Mouse (Mus musculus) telencephalon, adult 2 months (tissue): ENCODE results near the gene Fcgr1.

Source experiments
- DNase-seq: peaks from one replicate; pipeline ENCODE4 v3.0.0-alpha.2; 2011; ENCODE audit warnings: low read depth, low spot score

Gene Fcgr1

GRCm38 (mm10) chr3:96273591-96274465 lies 19.9 kb downstream of the Fcgr1 start:
- DNase-seq, result no peak

GRCm38 (mm10) chr3:96269511-96270474 lies 24.0 kb downstream of the Fcgr1 start, which contains the start of gene Hist2h2bb:
Gene Hist2h2bb, plus strand, starts transcription at chr3:96269752.
- peak; percentile 99 for DNase-seq

GRCm38 (mm10) chr3:96268776-96269378 lies 24.9 kb downstream of the Fcgr1 start:
- peak; percentile 36 for DNase-seq

- DNase-seq, result peak; percentile 96
Observed at GRCm38 (mm10) chr3:96268051-96268775, 25.6 kb downstream of the Fcgr1 start, which contains the start of gene Hist2h3b. Gene Hist2h3b, plus strand, starts transcription at chr3:96268654.

- DNase-seq, result no peak
Observed at GRCm38 (mm10) chr3:96267541-96267940, 26.2 kb downstream of the Fcgr1 start.

GRCm38 (mm10) chr3:96266132-96266710 lies 27.5 kb downstream of the Fcgr1 start:
- no peak for DNase-seq

GRCm38 (mm10) chr3:96264404-96264949 lies 29.3 kb downstream of the Fcgr1 start:
- DNase-seq, result no peak

GRCm38 (mm10) chr3:96263558-96264403 lies 30.0 kb downstream of the Fcgr1 start:
- no peak for DNase-seq

GRCm38 (mm10) chr3:96262979-96263550 lies 30.7 kb downstream of the Fcgr1 start, which contains the start of gene Hist2h4:
Gene Hist2h4, minus strand, starts transcription at chr3:96263311.
- peak; percentile 96 for DNase-seq

GRCm38 (mm10) chr3:96262216-96262875 lies 31.4 kb downstream of the Fcgr1 start:
- peak; percentile 96 for DNase-seq

GRCm38 (mm10) chr3:96261623-96262022 lies 32.1 kb downstream of the Fcgr1 start:
- DNase-seq, result no peak

GRCm38 (mm10) chr3:96260220-96260619 lies 33.5 kb downstream of the Fcgr1 start:
- DNase-seq, result no peak

GRCm38 (mm10) chr3:96257190-96257589 lies 36.6 kb downstream of the Fcgr1 start:
- DNase-seq, result no peak

GRCm38 (mm10) chr3:96255926-96256593 lies 37.7 kb downstream of the Fcgr1 start:
- no peak for DNase-seq

- no peak for DNase-seq
Observed at GRCm38 (mm10) chr3:96254683-96255355, 39.0 kb downstream of the Fcgr1 start.

- DNase-seq, result no peak
Observed at GRCm38 (mm10) chr3:96251787-96252186, 42.0 kb downstream of the Fcgr1 start.

GRCm38 (mm10) chr3:96250890-96251289 lies 42.9 kb downstream of the Fcgr1 start:
- DNase-seq, result no peak
